Mouse (Mus musculus): ENCODE measurements around the gene Klk1b9.

GRCm38 (mm10) chr7:43933440-43933839 lies 42.4 kb upstream of the Klk1b9 start, which contains the start of gene Klk15:
- no peak for TF ChIP-seq POLR2A (IDR thresholded peaks at IDR 0.05; ENCODE audit: insufficient read length, low read depth)
- TF ChIP-seq POLR2AphosphoS2 (IDR thresholded peaks at IDR 0.05; ENCODE audit: insufficient read length, low read depth): no peak
- no peak for TF ChIP-seq SRF (IDR thresholded peaks at IDR 0.05; ENCODE audit: control insufficient read depth, insufficient read length, low read depth)
- TF ChIP-seq TCF12 (IDR thresholded peaks at IDR 0.05; ENCODE audit: insufficient read depth, poor library complexity, severe bottlenecking): no peak
- TF ChIP-seq MYOD1 (IDR thresholded peaks at IDR 0.05; ENCODE audit: control insufficient read depth in 1 of 3, insufficient read length in 2 of 3, low read depth in 2 of 3): no peak
- no peak for TF ChIP-seq E2F4 (IDR thresholded peaks at IDR 0.05; ENCODE audit: insufficient read depth)
- no peak for TF ChIP-seq REST (IDR thresholded peaks at IDR 0.05; ENCODE audit: insufficient read depth, insufficient read length)
- no peak for TF ChIP-seq MAX (IDR thresholded peaks at IDR 0.05; ENCODE audit: low read depth)
